Mouse (Mus musculus): ENCODE measurements at regions not wholly inside any gene's neighbourhood (a gene's known extent, or its start where the extent isn't known, plus 50 kb on each side); places are given as distances from the start of the nearest gene placed in this dataset.

GRCm38 (mm10) chr6:7476907-7477306 lies 77.8 kb upstream of the Tac1 start:
- no peak for DNase-seq (ENCODE audit: low read depth)

GRCm38 (mm10) chr6:7494299-7494698 lies 60.4 kb upstream of the Tac1 start:
- no peak for DNase-seq (ENCODE audit: low read depth)

GRCm38 (mm10) chr6:7496766-7497165 lies 57.9 kb upstream of the Tac1 start:
- DNase-seq (ENCODE audit: low read depth) = no peak
